Mouse (Mus musculus) G1E (cell line): Measurements from ENCODE around the gene Myom3.

Experiments
- CTCF ChIP-seq: IDR thresholded peaks from 2 replicates; pipeline ENCODE4 v1.5.1; 2012; ENCODE audit warnings: low read depth, low read length, inconsistent platforms, mixed read lengths
- TAL1 ChIP-seq: conservative IDR thresholded peaks from 2 replicates; pipeline ENCODE4 v1.6.1; 2012; ENCODE audit warnings: low read depth, low read length, inconsistent platforms, mixed read lengths

GRCm38 (mm10) chr4:135818366-135818765 lies 58.9 kb downstream of the Myom3 start:
- TF ChIP-seq TAL1: no peak
- TF ChIP-seq CTCF: no peak
